Mouse (Mus musculus) 3T3-L1 (cell line): ENCODE data around the gene Per3.

Source experiments
- DNase-seq: peaks from one replicate; pipeline ENCODE4 v3.0.0-alpha.2; 2015; ENCODE audit warnings: low read depth, low spot score

The Per3 gene

GRCm38 (mm10) chr4:150958536-150958935 lies 85.9 kb downstream of the Per3 start:
- no peak for DNase-seq

- DNase-seq, result no peak
Measured at GRCm38 (mm10) chr4:150957106-150957458, 87.4 kb downstream of the Per3 start.

- DNase-seq, result peak; percentile 22
Measured at GRCm38 (mm10) chr4:150956369-150957105, 87.9 kb downstream of the Per3 start.
